Mouse (Mus musculus) liver, postnatal 0 days (tissue): ENCODE results near the gene Ttll6.

ENCODE experiments used
- CTCF ChIP-seq: sonication (generic); IDR thresholded peaks from 2 replicates; pipeline ENCODE4 v1.5.1; 2016; ENCODE audit warnings: antibody characterized with exemption, low read depth
- EP300 ChIP-seq: IDR thresholded peaks from 2 replicates; pipeline ENCODE4 v1.6.1; 2016; ENCODE audit warnings: antibody characterized with exemption, low read depth, mild to moderate bottlenecking

DNA sequence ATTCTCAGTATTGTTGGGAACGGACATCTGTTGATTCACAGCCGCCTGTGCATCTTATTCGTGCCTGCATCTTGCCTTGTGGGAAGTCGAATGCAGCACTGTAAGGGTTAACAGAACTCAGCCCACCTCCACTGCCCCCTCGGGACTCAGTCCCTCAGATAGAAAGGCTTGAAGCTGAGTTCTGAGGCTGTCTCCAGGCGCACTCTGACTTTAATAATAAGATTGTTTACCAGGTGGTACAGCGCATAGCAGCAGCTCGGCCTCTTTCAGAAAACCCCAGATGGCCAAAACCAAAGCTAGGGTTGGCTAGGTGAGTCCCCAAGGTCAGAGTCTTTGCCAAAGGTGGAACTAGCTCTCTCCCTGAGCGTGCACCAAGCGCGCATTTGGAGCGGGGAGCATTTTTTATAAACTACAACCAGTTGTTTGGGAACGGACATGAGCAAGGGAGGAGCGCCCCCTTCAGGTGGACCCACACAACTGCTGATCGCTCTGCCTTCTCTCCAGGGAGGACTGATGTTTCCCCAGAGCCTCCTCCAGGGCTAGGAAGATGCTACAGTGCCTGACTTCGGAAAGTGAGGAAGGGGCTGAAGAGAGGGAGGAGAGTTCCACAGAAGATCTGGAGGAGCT is at the start of gene Ttll6:
- TF ChIP-seq CTCF (peak; percentile 76), EP300 (no peak)
